Mouse (Mus musculus) hindbrain, embryonic 11.5 days (tissue): ENCODE data around the gene Txnl4b. TPM values are rescaled to one million over a fixed set of nuclear protein-coding genes. Genes with fewer than 3 reads are reported as not detected.
A peak's percentile ranks its signal among the peaks of the same experiment; 100 is the strongest.

Experiments
- ATAC-seq: fragments of 200-750 bp; cut with Nextera tagmentation; 2 replicates; pipeline ENCODE4 v1.8.0; 2017; ENCODE audit warnings: mild to moderate bottlenecking, moderate TSS enrichment, moderate library complexity; ENCODE audit not compliant: low FRiP score
- DNase-seq: peaks from one replicate; pipeline ENCODE4 v3.0.0-alpha.2; 2015; ENCODE audit warnings: low spot score
- H3K27ac ChIP-seq: fragments of 300-500 bp; sonication (generic); 2 replicates; pipeline ENCODE4 v1.5.1; 2014; ENCODE audit warnings: mild to moderate bottlenecking, low read depth, low read length
- H3K27me3 ChIP-seq: fragments of 300-500 bp; sonication (generic); 2 replicates; pipeline ENCODE4 v1.6.1; 2014; ENCODE audit warnings: mild to moderate bottlenecking, low read length, moderate library complexity, mixed read lengths; ENCODE audit not compliant: control insufficient read depth, insufficient read depth
- H3K36me3 ChIP-seq: fragments of 300-500 bp; sonication (generic); 2 replicates; pipeline ENCODE4 v1.6.1; 2014; ENCODE audit warnings: mild to moderate bottlenecking, low read length, moderate library complexity, mixed read lengths; ENCODE audit not compliant: control insufficient read depth, insufficient read depth
- H3K4me1 ChIP-seq: fragments of 300-500 bp; sonication (generic); replicated peaks from 2 replicates; pipeline ENCODE4 v1.6.1; 2014; ENCODE audit warnings: low read length, mixed read lengths; ENCODE audit not compliant: control insufficient read depth, insufficient read depth
- H3K4me2 ChIP-seq: fragments of 300-500 bp; sonication (generic); replicated peaks from 2 replicates; pipeline ENCODE4 v1.6.1; 2014; ENCODE audit warnings: mild to moderate bottlenecking, low read depth, low read length
- H3K4me3 ChIP-seq: fragments of 300-500 bp; sonication (generic); 2 replicates; pipeline ENCODE4 v1.5.1; 2014; ENCODE audit warnings: low read depth, low read length
- H3K9ac ChIP-seq: fragments of 300-500 bp; sonication (generic); 2 replicates; pipeline ENCODE4 v1.6.1; 2014; ENCODE audit warnings: low read depth, low read length
- H3K9me3 ChIP-seq: fragments of 300-500 bp; sonication (generic); 2 replicates; pipeline ENCODE4 v1.6.1; 2016; ENCODE audit warnings: low read length; ENCODE audit not compliant: control insufficient read depth
- WGBS: fragments of 180-500 bp; shearing (Covaris S2); extraction: QIAGEN DNeasy Blood & Tissue Kit; methylation state at CpG from one replicate; pipeline ENCODE4 v1.1.7; 2014; 5-methylcytosine and 5-hydroxymethylcytosine counted together
- polyA plus RNA-seq: library from polyadenylated mRNA; unstranded; fragments of >200 nt; fragmentation: Nextera tagmentation; extraction: Ambion mirVana; gene quantifications from 2 replicates; pipeline ENCODE4 v1.2.1, GENCODE M21; 2014

Gene Txnl4b
- polyA plus RNA-seq, 1 experiment from 2014 or later = 31.5 TPM

- Histone ChIP-seq H3K4me3 (peak overlapping the region; percentile 55), H3K36me3 (no peaks in the 10 kb centered on the region), H3K4me2 (peak overlapping the region; percentile 61), H3K9me3 (no peaks in the 10 kb centered on the region), H3K9ac (peak overlapping the region; percentile 86), H3K4me1 (peaks cover 2% of the 10 kb centered on the region; the same call in 1 of the 2 replicates), H3K27ac (peak overlapping the region; percentile 95), H3K27me3 (no peaks in the 10 kb centered on the region)
- 30% methylated on average over 5 of the region's 5 CpGs for WGBS
- ATAC-seq = no peak
- peak; percentile 31 for DNase-seq
Observed at GRCm38 (mm10) chr8:109609153-109609502, 43.4 kb downstream of the Txnl4b start.

DNA sequence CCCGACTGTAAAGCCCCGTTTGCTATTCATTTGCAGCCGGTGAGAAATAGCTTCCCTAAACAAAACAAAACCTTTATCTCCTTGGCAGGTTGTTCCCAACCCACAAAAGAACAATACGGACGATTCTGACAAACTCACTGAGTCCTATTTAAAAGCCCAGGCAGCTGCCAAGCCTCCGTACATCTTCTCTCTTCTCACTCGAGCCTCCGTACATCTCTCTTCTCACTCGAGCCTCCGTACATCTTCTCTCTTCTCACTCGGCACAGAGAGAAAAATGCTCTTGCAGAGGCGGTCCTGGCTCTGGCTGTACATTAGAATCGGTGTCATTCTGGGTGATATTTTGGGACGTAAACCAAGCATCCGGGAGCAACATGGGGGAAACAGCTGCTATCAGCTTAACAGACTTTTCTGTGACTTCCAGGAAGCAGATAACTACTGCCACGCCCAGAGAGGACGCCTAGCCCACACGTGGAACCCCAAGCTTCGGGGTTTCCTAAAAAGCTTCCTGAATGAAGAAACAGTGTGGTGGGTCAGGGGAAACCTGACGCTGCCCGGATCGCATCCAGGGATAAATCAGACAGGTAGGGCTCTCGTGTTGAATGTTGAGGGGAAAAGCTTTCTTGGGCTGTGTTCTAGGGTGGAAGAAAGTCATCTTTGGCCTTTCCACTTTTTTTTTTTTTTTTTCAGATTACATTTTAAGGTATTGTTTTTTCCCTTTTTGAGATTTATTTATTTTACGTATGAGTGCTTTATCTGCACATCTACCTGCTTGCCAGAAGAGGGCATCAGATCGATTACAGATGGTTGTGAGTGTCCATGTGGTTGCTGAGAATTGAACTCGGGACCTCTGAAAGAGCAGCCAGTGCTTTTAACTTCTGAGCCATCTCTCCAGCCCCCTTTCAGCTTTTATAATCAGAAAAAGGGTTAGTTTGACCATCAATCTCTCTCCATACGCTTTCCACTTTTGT lies 48.8 kb downstream of the Txnl4b start, which contains the start of gene Pkd1l3:
Pkd1l3 (plus strand) TSS at position 275 of the 968 bp plus-strand sequence.
- H3K4me3 ChIP-seq = no peak within 1 kb of the TSS
- H3K4me1 ChIP-seq = no peaks in the 10 kb centered on the region
- no peaks in the 10 kb centered on the region for H3K9me3 ChIP-seq
- H3K36me3 ChIP-seq = no peaks in the 10 kb centered on the region
- no peaks in the 10 kb centered on the region for H3K27me3 ChIP-seq
- ATAC-seq (no peak), DNase-seq (no peak)
- no peak within 1 kb of the TSS for H3K9ac ChIP-seq
- WGBS = 59% methylated on average over 27 of the region's 27 CpGs
- H3K27ac ChIP-seq = no peak within 1 kb of the TSS
- no peak within 1 kb of the TSS for H3K4me2 ChIP-seq

- no peak overlapping the region for H3K4me2 ChIP-seq
- WGBS = 90% methylated on average over 3 of the region's 3 CpGs
- DNase-seq (no peak), ATAC-seq (no peak)
- no peak overlapping the region for H3K4me3 ChIP-seq
- H3K36me3 ChIP-seq = no peaks in the 10 kb centered on the region
- H3K9ac ChIP-seq = no peak overlapping the region
- no peaks in the 10 kb centered on the region for H3K4me1 ChIP-seq
- no peaks in the 10 kb centered on the region for H3K9me3 ChIP-seq
- H3K27ac ChIP-seq = no peak overlapping the region
- no peaks in the 10 kb centered on the region for H3K27me3 ChIP-seq
Observed at GRCm38 (mm10) chr8:109615569-109615968, 49.9 kb downstream of the Txnl4b start.

Other genes starting within 250 kb of the Txnl4b start
- gene Pmfbp1, start 71.9 kb upstream of the Txnl4b start, polyA plus RNA-seq = 2.9 and 4.7 TPM in 2 replicates
- 14.9 and 19.5 TPM in 2 replicates for gene Dhx38, start within 50 bp of the Txnl4b start, polyA plus RNA-seq
- 0.81 and 1.7 TPM in 2 replicates for gene Hp, start 13.3 kb downstream of the Txnl4b start, polyA plus RNA-seq
- gene Dhodh, start 42.8 kb downstream of the Txnl4b start, polyA plus RNA-seq = 34.4 and 36.3 TPM in 2 replicates
- 0.27 and 0.69 TPM in 2 replicates for gene Pkd1l3, start 48.6 kb downstream of the Txnl4b start, polyA plus RNA-seq
- 199 TPM in 2 replicates for gene Ist1, start 127.4 kb downstream of the Txnl4b start, polyA plus RNA-seq
- gene Zfp821, start 139.7 kb downstream of the Txnl4b start, polyA plus RNA-seq = 53.0 and 59.1 TPM in 2 replicates
- gene Atxn1l, start 171.8 kb downstream of the Txnl4b start, polyA plus RNA-seq = 5.9 and 6.0 TPM in 2 replicates
- 33.8 and 44.4 TPM in 2 replicates for gene Ap1g1, start 212.7 kb downstream of the Txnl4b start, polyA plus RNA-seq